Mouse (Mus musculus) MEL (cell line): ENCODE measurements around the gene Trabd.

Experiments
- CHD1 ChIP-seq: IDR thresholded peaks from 2 replicates; pipeline ENCODE4 v1.6.1; 2012; ENCODE audit warnings: low read depth, mild to moderate bottlenecking, inconsistent platforms, low read length, improper control_type of control experiment
- CTCF ChIP-seq, 3 experiments: IDR thresholded peaks in 2 of 3; conservative IDR thresholded peaks in 1 of 3; 2 replicates each; pipeline ENCODE4 v1.5.1; 2011 to 2012; ENCODE audit warnings: low read length in 3 of 3, low read depth in 2 of 3, mild to moderate bottlenecking in 2 of 3, improper control_type of control experiment in 1 of 3, inconsistent platforms in 1 of 3, mixed read lengths in 1 of 3, moderate library complexity in 1 of 3; ENCODE audit not compliant: control insufficient read depth in 1 of 3, insufficient read depth in 1 of 3, poor library complexity in 1 of 3, severe bottlenecking in 1 of 3
- E2F4 ChIP-seq: IDR thresholded peaks from 2 replicates; pipeline ENCODE4 v1.6.1; 2011; ENCODE audit warnings: low read depth, low read length, improper control_type of control experiment, borderline replicate concordance
- EP300 ChIP-seq, 2 experiments: IDR thresholded peaks; 2 replicates each; pipeline ENCODE4 v1.6.1; 2011; ENCODE audit warnings: improper control_type of control experiment in 2 of 2, low read length in 2 of 2, low read depth in 1 of 2, mild to moderate bottlenecking in 1 of 2
- JUND ChIP-seq: IDR thresholded peaks from 2 replicates; pipeline ENCODE4 v1.6.1; 2011; ENCODE audit warnings: low read depth, mild to moderate bottlenecking, improper control_type of control experiment, low read length
- MAX ChIP-seq: IDR thresholded peaks from 2 replicates; pipeline ENCODE4 v1.6.1; 2011; ENCODE audit warnings: low read length, improper control_type of control experiment
- MAZ ChIP-seq: IDR thresholded peaks from 2 replicates; pipeline ENCODE4 v1.6.1; 2012; ENCODE audit warnings: low read depth, mild to moderate bottlenecking, inconsistent platforms, low read length, improper control_type of control experiment
- MYC ChIP-seq: IDR thresholded peaks from 2 replicates; pipeline ENCODE4 v1.6.1; 2011; ENCODE audit warnings: low read depth, mild to moderate bottlenecking, low read length, improper control_type of control experiment, moderate library complexity
- POLR2AphosphoS2 ChIP-seq: IDR thresholded peaks from 2 replicates; pipeline ENCODE4 v1.6.1; 2011; ENCODE audit warnings: low read length, improper control_type of control experiment
- SMC3 ChIP-seq: IDR thresholded peaks from 2 replicates; pipeline ENCODE4 v1.6.1; 2011; ENCODE audit warnings: low read depth, low read length, improper control_type of control experiment
- TAL1 ChIP-seq: IDR thresholded peaks from 2 replicates; pipeline ENCODE4 v1.6.1; 2012; ENCODE audit warnings: mild to moderate bottlenecking, inconsistent platforms, low read length, moderate library complexity, mixed read lengths
- TCF12 ChIP-seq: IDR thresholded peaks from 2 replicates; pipeline ENCODE4 v1.6.1; 2014; ENCODE audit warnings: low read depth, mild to moderate bottlenecking, inconsistent platforms, low read length, improper control_type of control experiment, moderate library complexity
- USF1 ChIP-seq: IDR thresholded peaks from 2 replicates; pipeline ENCODE4 v1.6.1; 2014; ENCODE audit warnings: low read depth, mild to moderate bottlenecking, inconsistent platforms, low read length, improper control_type of control experiment, moderate library complexity
- ZKSCAN1 ChIP-seq: IDR thresholded peaks from 2 replicates; pipeline ENCODE4 v1.6.1; 2012; ENCODE audit warnings: low read depth, mild to moderate bottlenecking, inconsistent platforms, low read length, improper control_type of control experiment, moderate library complexity

DNA sequence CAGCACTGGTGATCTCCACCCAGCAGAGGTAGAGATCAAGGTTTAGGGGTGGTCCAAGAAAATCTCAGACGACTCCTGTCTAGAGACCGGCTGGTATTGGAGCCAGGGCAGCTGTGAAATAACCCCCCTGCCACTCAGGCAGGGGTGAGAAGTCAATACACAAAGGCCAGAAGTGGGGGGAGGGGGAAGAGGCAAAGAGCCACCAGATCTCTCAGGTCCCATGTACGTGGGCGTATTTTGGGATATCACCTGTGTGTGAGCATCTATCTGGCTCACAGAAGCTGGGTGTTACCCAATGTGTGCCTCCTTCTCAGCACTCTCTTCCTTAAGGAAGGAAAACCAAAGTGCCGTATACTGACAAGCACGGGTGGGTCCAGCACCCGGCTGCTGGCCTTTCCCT, 11.9 kb upstream of the Trabd start:
- TF ChIP-seq POLR2AphosphoS2 (no peak), TAL1 (no peak), CTCF (IDR thresholded peaks at IDR 0.05 in 2 of 3, conservative IDR thresholded peaks at IDR 0.05 in 1 of 3; ENCODE audit: control insufficient read depth in 1 of 3, insufficient read depth in 1 of 3, low read depth in 2 of 3, low read length in 3 of 3, poor library complexity in 1 of 3, severe bottlenecking in 1 of 3) (no peak), MAX (no peak), USF1 (no peak), MAZ (no peak), E2F4 (no peak), EP300 (IDR thresholded peaks at IDR 0.05; ENCODE audit: low read depth in 1 of 2, low read length in 2 of 2) (no peak), CHD1 (no peak), ZKSCAN1 (no peak), JUND (no peak), TCF12 (no peak), MYC (no peak), SMC3 (no peak)
